Comparison of ENCODE assay signal across 9 mouse cellular contexts in genomic region chr6:83245134-83245533, GRCm38 (mm10). TPM values are rescaled to one million over a fixed set of nuclear protein-coding genes. Genes with fewer than 3 reads are reported as not detected.
DNase-seq lines count a peak whose midpoint lies in the region; ATAC-seq and TF ChIP-seq lines count a peak whose summit lies in the region.
"Had no signal": no experiment of that assay in that cellular context is flagged by ENCODE, and none has a peak within 500 bp of the region (broad histone marks: within the 10 kb centered on the region; RNA-seq: fewer than 3 reads in every experiment).

No protein-coding gene starts in this region.

- H3K4me3 ChIP-seq in liver, embryonic 14.5 days (ENCODE audit: insufficient read depth in 1 of 2, low read depth in 2 of 2, low read length in 2 of 2): no peak overlapping the region
- no peak overlapping the region for H3K4me3 ChIP-seq in liver, postnatal 0 days (ENCODE audit: low read depth, low read length)
- H3K4me3 ChIP-seq in cerebellum, adult 2 months (replicated peaks; ENCODE audit: insufficient read depth, low read depth, low read length): no peak overlapping the region
- H3K4me3 ChIP-seq in heart, postnatal 0 days (ENCODE audit: low read depth, low read length): no peak overlapping the region
- H3K4me3 ChIP-seq in neural tube, embryonic 15.5 days (replicated peaks): no peak overlapping the region

- H3K27ac ChIP-seq in liver, embryonic 14.5 days: peak overlapping the region; percentile 93
- H3K27ac ChIP-seq in liver, postnatal 0 days (ENCODE audit: low read depth): no peak overlapping the region
- H3K27ac ChIP-seq in cerebellum, adult 2 months (ENCODE audit: insufficient read depth, low read length): no peak overlapping the region; the same call in 1 of the 2 replicates
- H3K27ac ChIP-seq in heart, postnatal 0 days (ENCODE audit: low read depth): peak overlapping the region; percentile 50
- H3K27ac ChIP-seq in neural tube, embryonic 15.5 days (replicated peaks): no peak overlapping the region

- no peak overlapping the region; the same call in 1 of the 2 replicates for H3K9ac ChIP-seq in liver, embryonic 14.5 days (replicated peaks)
- H3K9ac ChIP-seq in liver, postnatal 0 days (replicated peaks): no peak overlapping the region
- H3K9ac ChIP-seq in heart, postnatal 0 days (replicated peaks; ENCODE audit: low read depth, low read length): no peak overlapping the region
- H3K9ac ChIP-seq in neural tube, embryonic 15.5 days (replicated peaks): no peak overlapping the region

- no peak for ATAC-seq in liver, embryonic 14.5 days (ENCODE audit: insufficient read depth)
- ATAC-seq in liver, postnatal 0 days: no peak
- peak; percentile 53 for ATAC-seq in heart, postnatal 0 days (ENCODE audit: insufficient read depth, low read depth)
- ATAC-seq in neural tube, embryonic 15.5 days (ENCODE audit: low FRiP score): no peak

- 72% methylated on average over 6 of the region's 6 CpGs for WGBS in liver, embryonic 14.5 days (ENCODE audit: insufficient replicate concordance)
- WGBS in liver, postnatal 0 days (ENCODE audit: insufficient replicate concordance): 83% methylated on average over 6 of the region's 6 CpGs
- WGBS in cerebellum, adult 2 months: 11% methylated on average over 6 of the region's 6 CpGs
- WGBS in heart, postnatal 0 days: 21% methylated on average over 6 of the region's 6 CpGs
- 84% methylated on average over 6 of the region's 6 CpGs for WGBS in neural tube, embryonic 15.5 days

- no peak for TF ChIP-seq CTCF in liver, embryonic 14.5 days (IDR thresholded peaks at IDR 0.05; ENCODE audit: low read depth)
- TF ChIP-seq CTCF in liver, postnatal 0 days (IDR thresholded peaks at IDR 0.05; ENCODE audit: low read depth): no peak
- no peak for TF ChIP-seq CTCF in cerebellum, adult 2 months (IDR thresholded peaks at IDR 0.05; ENCODE audit: borderline replicate concordance, insufficient read depth, low read depth, low read length)
- no peak for TF ChIP-seq CTCF in heart, postnatal 0 days (IDR thresholded peaks at IDR 0.05; ENCODE audit: low read depth)

- H3K36me3 ChIP-seq in liver, embryonic 14.5 days (replicated peaks; ENCODE audit: control insufficient read depth, insufficient read depth, low read depth): no peaks in the 10 kb centered on the region
- H3K36me3 ChIP-seq in liver, postnatal 0 days (replicated peaks; ENCODE audit: insufficient read depth, low read length): no peaks in the 10 kb centered on the region
- H3K36me3 ChIP-seq in heart, postnatal 0 days (replicated peaks; ENCODE audit: control insufficient read depth, insufficient read depth, low read length): no peaks in the 10 kb centered on the region
- no peaks in the 10 kb centered on the region for H3K36me3 ChIP-seq in neural tube, embryonic 15.5 days

- H3K27me3 ChIP-seq in liver, embryonic 14.5 days (ENCODE audit: control insufficient read depth, insufficient read depth, low read length): peaks cover 5% of the 10 kb centered on the region; the same call in 1 of the 2 replicates
- peaks cover 3% of the 10 kb centered on the region; the same call in 1 of the 2 replicates for H3K27me3 ChIP-seq in liver, postnatal 0 days (ENCODE audit: insufficient read depth, low read length)
- no peaks in the 10 kb centered on the region for H3K27me3 ChIP-seq in cerebellum, adult 2 months (ENCODE audit: control insufficient read depth, insufficient read depth, low read length)
- H3K27me3 ChIP-seq in heart, postnatal 0 days (ENCODE audit: control insufficient read depth, insufficient read depth, low read length): 0 out of 2 replicates have a peak, but pooled peaks cover 3% of the 10 kb centered on the region
- no peaks in the 10 kb centered on the region for H3K27me3 ChIP-seq in neural tube, embryonic 15.5 days (replicated peaks)

- TF ChIP-seq EP300 in liver, embryonic 14.5 days (IDR thresholded peaks at IDR 0.05; ENCODE audit: low read depth): no peak
- TF ChIP-seq EP300 in liver, postnatal 0 days (IDR thresholded peaks at IDR 0.05; ENCODE audit: low read depth): no peak
- no peak for TF ChIP-seq EP300 in heart, postnatal 0 days (IDR thresholded peaks at IDR 0.05; ENCODE audit: low read depth)

- peaks cover 22 to 36% of the 10 kb centered on the region in 2 experiments for H3K4me1 ChIP-seq in liver, embryonic 14.5 days (replicated peaks; ENCODE audit: control insufficient read depth in 2 of 2, insufficient read depth in 2 of 2, low read length in 1 of 2)
- H3K4me1 ChIP-seq in liver, postnatal 0 days (ENCODE audit: insufficient read depth): no peaks in the 10 kb centered on the region
- H3K4me1 ChIP-seq in cerebellum, adult 2 months (ENCODE audit: control insufficient read depth, insufficient read depth, low read length): peaks cover 4% of the 10 kb centered on the region; the same call in 1 of the 2 replicates
- peaks cover 20% of the 10 kb centered on the region for H3K4me1 ChIP-seq in heart, postnatal 0 days (ENCODE audit: control insufficient read depth, insufficient read depth)
- no peaks in the 10 kb centered on the region; the same call in 1 of the 2 replicates for H3K4me1 ChIP-seq in neural tube, embryonic 15.5 days

- no peak for TF ChIP-seq POLR2A in cerebellum, adult 2 months (IDR thresholded peaks at IDR 0.05; ENCODE audit: borderline replicate concordance, insufficient read depth, low read length)

- H3K9me3 ChIP-seq in liver, embryonic 14.5 days (ENCODE audit: control insufficient read depth, low read length): no peaks in the 10 kb centered on the region
- no peaks in the 10 kb centered on the region for H3K9me3 ChIP-seq in liver, postnatal 0 days (ENCODE audit: low read length)
- H3K9me3 ChIP-seq in heart, postnatal 0 days (replicated peaks; ENCODE audit: control insufficient read depth, low read length): no peaks in the 10 kb centered on the region
- H3K9me3 ChIP-seq in neural tube, embryonic 15.5 days (replicated peaks): no peaks in the 10 kb centered on the region

- no peak for DNase-seq in liver, embryonic 14.5 days (ENCODE audit: low read depth in 3 of 3, low spot score in 3 of 3)
- no peak for DNase-seq in liver, postnatal 0 days
- peak; percentile 47 to 54 for DNase-seq in cerebellum, adult 2 months
- peak; percentile 62 for DNase-seq in heart, postnatal 0 days (ENCODE audit: low spot score)
- DNase-seq in lung, adult 18-20 months: peak; percentile 92
- peak; percentile 31 for DNase-seq in testis, postnatal 14 days (ENCODE audit: low spot score)
- DNase-seq in B cell, adult 2 months: no peak

- H3K4me2 ChIP-seq in liver, embryonic 14.5 days (ENCODE audit: low read depth): no peak overlapping the region
- no peak overlapping the region for H3K4me2 ChIP-seq in liver, postnatal 0 days (ENCODE audit: low read depth, low read length)
- no peak overlapping the region for H3K4me2 ChIP-seq in heart, postnatal 0 days (ENCODE audit: low read depth, low read length)
- no peak overlapping the region for H3K4me2 ChIP-seq in neural tube, embryonic 15.5 days

RNA-seq across cellular contexts. Expression of gene Slc4a5, which starts 25.5 kb away (rescaled TPM):
- polyA plus RNA-seq in liver, embryonic 14.5 days (2012; rRNA removed): 1.1 and 1.4 TPM in 2 replicates
- 0.52 and 0.73 TPM in 2 replicates for polyA plus RNA-seq in liver, embryonic 14.5 days (2014; fragmentation: Nextera tagmentation; extraction: Ambion mirVana)
- 0.04 and 0.05 TPM in 2 replicates for polyA plus RNA-seq in liver, postnatal 0 days (2015; fragmentation: Nextera tagmentation; extraction: Ambion mirVana)
- polyA plus RNA-seq in cerebellum, adult 2 months (2012; rRNA removed): 2.8 and 5.8 TPM in 2 replicates
- not detected in 2 replicates for total RNA-seq in heart, postnatal 0 days (2014; rRNA removed; ENCODE audit: low replicate concordance)
- 0.03 TPM in 1 of 2 replicates, not detected in the other for polyA plus RNA-seq in heart, postnatal 0 days (2015; fragmentation: Nextera tagmentation; extraction: Ambion mirVana)
- polyA plus RNA-seq in neural tube, embryonic 15.5 days (2015; fragmentation: Nextera tagmentation; extraction: Ambion mirVana): 0.27 and 0.57 TPM in 2 replicates
- total RNA-seq: hematopoietic stem cell, adult 5-6 weeks had no signal

Comparison
In these comparisons a context has a peak if more than half of its experiments do, and no peak if none do; other contexts are left out.
1. H3K27ac ChIP-seq: peak in liver, embryonic 14.5 days (single experiment) and heart, postnatal 0 days (single experiment); none in liver, postnatal 0 days (single experiment), cerebellum, adult 2 months (single experiment) and neural tube, embryonic 15.5 days (single experiment).
2. DNase-seq: peak in cerebellum, adult 2 months (2 of 2), heart, postnatal 0 days (single experiment), lung, adult 18-20 months (2 of 2) and testis, postnatal 14 days (single experiment); none in liver, embryonic 14.5 days (0 of 3), liver, postnatal 0 days (single experiment) and B cell, adult 2 months (0 of 2).